Mouse (Mus musculus): ENCODE measurements around the gene Tnk1.

GRCm38 (mm10) chr11:69900471-69901405 is 42.2 kb upstream of the Tnk1 start, which contains the start of the genes 2810408A11Rik and Neurl4:
- TF ChIP-seq ZNF384 (IDR thresholded peaks at IDR 0.05; ENCODE audit: low read depth, low read length): no peak
- TF ChIP-seq ZC3H11A (IDR thresholded peaks at IDR 0.05; ENCODE audit: borderline replicate concordance, low read depth, low read length): no peak
- no peak for TF ChIP-seq HCFC1 (IDR thresholded peaks at IDR 0.05; ENCODE audit: borderline replicate concordance, insufficient read depth, low read length)
